Mouse (Mus musculus): Measurements from ENCODE around the gene Klhl33.

Gene Klhl33

DNA sequence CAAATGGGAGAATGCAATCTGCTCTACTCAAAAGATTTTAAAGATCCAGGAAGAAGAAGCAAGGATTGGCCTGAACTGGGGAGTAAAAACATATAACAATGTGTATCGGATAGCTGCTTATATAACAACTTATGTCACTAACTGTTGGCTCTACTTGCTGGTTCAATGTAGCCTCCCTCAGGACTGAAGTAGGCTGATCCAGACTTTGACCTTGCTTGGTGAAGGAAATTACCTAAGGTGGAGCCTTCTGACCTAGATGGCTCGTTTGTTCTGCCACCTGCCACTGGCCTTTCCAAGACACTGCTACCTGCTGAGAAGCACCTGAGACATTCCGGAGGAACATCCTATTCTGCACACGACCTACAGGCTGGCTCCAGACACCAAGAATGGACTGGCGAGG, 41.5 kb downstream of the Klhl33 start:
- DNase-seq (ENCODE audit: low read depth, low spot score), result no peak
